Mouse (Mus musculus): ENCODE measurements around the gene Exoc8. TPM values are rescaled to one million over a fixed set of nuclear protein-coding genes. Genes with fewer than 3 reads are reported as not detected.
A peak's percentile ranks its signal among the peaks of the same experiment; 100 is the strongest.

The Exoc8 gene
- polyA plus RNA-seq (2012; rRNA removed) = 6.5 and 10.5 TPM in 2 replicates

DNA sequence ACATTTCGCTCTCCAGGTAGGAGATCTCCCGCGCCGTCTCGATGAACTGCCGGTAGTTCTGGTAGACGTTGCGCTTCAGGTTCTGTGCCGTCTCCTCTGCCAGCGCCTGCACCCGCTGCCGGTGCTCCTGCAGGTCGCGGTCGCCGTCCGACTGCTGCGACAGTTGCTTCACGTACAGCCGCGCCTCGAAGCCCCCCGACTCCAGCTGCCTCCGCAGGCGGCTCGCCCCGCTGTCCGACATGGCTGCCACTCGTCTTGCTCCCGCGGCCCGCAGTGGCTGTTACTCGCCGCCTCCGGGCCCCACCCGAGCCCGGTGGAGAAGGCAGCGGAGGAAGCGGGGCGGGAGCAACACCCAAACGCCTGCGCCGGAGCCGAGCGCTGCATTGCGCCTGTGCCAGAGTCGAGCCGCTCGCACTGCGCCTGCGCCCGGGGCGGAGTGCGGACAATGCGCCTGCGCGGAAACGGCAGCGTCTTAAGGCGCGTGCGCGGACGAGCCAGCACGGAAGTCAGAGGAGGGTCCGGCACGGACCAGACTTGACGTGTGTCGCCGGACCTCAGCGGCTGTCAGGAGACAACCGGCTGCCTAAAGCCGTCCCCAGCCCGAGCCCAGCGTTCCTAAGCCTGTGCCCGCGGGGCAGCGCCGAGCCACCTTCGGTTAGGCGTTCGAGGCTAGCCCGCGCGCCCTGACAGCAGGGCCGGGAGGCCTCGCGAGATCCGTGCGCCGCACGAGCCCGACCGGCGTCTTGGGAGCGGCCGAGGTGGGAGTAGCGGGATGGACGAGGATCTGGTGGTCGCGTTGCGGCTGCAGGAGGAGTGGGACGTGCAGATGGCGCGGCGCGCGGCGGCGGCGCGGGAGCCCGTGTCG lies at the start of gene Exoc8, which contains the start of gene Sprtn:
Exoc8 (minus strand) TSS at position 320 of the 865 bp plus-strand sequence.
Sprtn (plus strand) TSS at position 501 of the 865 bp plus-strand sequence.
- under 1% methylated on average over 114 of the region's 114 CpGs for WGBS
- no peaks in the 10 kb centered on the region for H3K27me3 ChIP-seq (ENCODE audit: control insufficient read depth, insufficient read depth, low read length)
- TF ChIP-seq POLR2A (IDR thresholded peaks at IDR 0.05; ENCODE audit: low read depth, low read length) = peak; percentile 83
- no peak for TF ChIP-seq CTCF (IDR thresholded peaks at IDR 0.05; ENCODE audit: extremely low read depth, insufficient read depth, insufficient read length, insufficient replicate concordance)
- peak within 1 kb of the TSS; percentile 86 for H3K27ac ChIP-seq (ENCODE audit: insufficient read depth, low read length)
- H3K4me3 ChIP-seq (ENCODE audit: extremely low read depth, insufficient read depth, insufficient read length) = peak within 1 kb of the TSS; percentile 99
- DNase-seq (ENCODE audit: low read depth in 1 of 2, low spot score in 2 of 2) = peak; percentile 87 to 96
- peaks cover 27% of the 10 kb centered on the region for H3K36me3 ChIP-seq (ENCODE audit: control insufficient read depth, insufficient read depth, low read length)
- peaks cover 7% of the 10 kb centered on the region; the same call in 1 of the 2 replicates for H3K4me1 ChIP-seq (ENCODE audit: control insufficient read depth, insufficient read depth, insufficient read length)

- Histone ChIP-seq H3K4me1 (ENCODE audit: control insufficient read depth, insufficient read depth, insufficient read length) (no peaks in the 10 kb centered on the region; the same call in 1 of the 2 replicates), H3K4me3 (ENCODE audit: extremely low read depth, insufficient read depth, insufficient read length) (no peak overlapping the region), H3K27ac (ENCODE audit: insufficient read depth, low read length) (no peak overlapping the region), H3K36me3 (ENCODE audit: control insufficient read depth, insufficient read depth, low read length) (no peaks in the 10 kb centered on the region), H3K27me3 (ENCODE audit: control insufficient read depth, insufficient read depth, low read length) (no peaks in the 10 kb centered on the region)
- WGBS = 87% methylated on average over 7 of the region's 7 CpGs
- DNase-seq (ENCODE audit: low read depth in 1 of 2, low spot score in 2 of 2) = no peak
- no peak for TF ChIP-seq CTCF (IDR thresholded peaks at IDR 0.05; ENCODE audit: extremely low read depth, insufficient read depth, insufficient read length, insufficient replicate concordance)
- no peak for TF ChIP-seq POLR2A (IDR thresholded peaks at IDR 0.05; ENCODE audit: low read depth, low read length)
Observed at GRCm38 (mm10) chr8:124944406-124944805, 46.9 kb upstream of the Exoc8 start.

GRCm38 (mm10) chr8:124943801-124944200 lies 46.3 kb upstream of the Exoc8 start:
- 94% methylated on average over 6 of the region's 6 CpGs for WGBS
- Histone ChIP-seq H3K27me3 (ENCODE audit: control insufficient read depth, insufficient read depth, low read length) (no peaks in the 10 kb centered on the region), H3K4me1 (ENCODE audit: control insufficient read depth, insufficient read depth, insufficient read length) (no peaks in the 10 kb centered on the region; the same call in 1 of the 2 replicates), H3K27ac (ENCODE audit: insufficient read depth, low read length) (no peak overlapping the region), H3K36me3 (ENCODE audit: control insufficient read depth, insufficient read depth, low read length) (no peaks in the 10 kb centered on the region), H3K4me3 (ENCODE audit: extremely low read depth, insufficient read depth, insufficient read length) (no peak overlapping the region)
- no peak for TF ChIP-seq CTCF (IDR thresholded peaks at IDR 0.05; ENCODE audit: extremely low read depth, insufficient read depth, insufficient read length, insufficient replicate concordance)
- no peak for TF ChIP-seq POLR2A (IDR thresholded peaks at IDR 0.05; ENCODE audit: low read depth, low read length)
- no peak for DNase-seq (ENCODE audit: low read depth in 1 of 2, low spot score in 2 of 2)

- Histone ChIP-seq H3K27ac (ENCODE audit: insufficient read depth, low read length) (no peak overlapping the region), H3K27me3 (ENCODE audit: control insufficient read depth, insufficient read depth, low read length) (no peaks in the 10 kb centered on the region), H3K4me1 (ENCODE audit: control insufficient read depth, insufficient read depth, insufficient read length) (no peaks in the 10 kb centered on the region; the same call in 1 of the 2 replicates), H3K36me3 (ENCODE audit: control insufficient read depth, insufficient read depth, low read length) (no peaks in the 10 kb centered on the region), H3K4me3 (ENCODE audit: extremely low read depth, insufficient read depth, insufficient read length) (no peak overlapping the region)
- WGBS = 86% methylated on average over 4 of the region's 4 CpGs
- no peak for DNase-seq (ENCODE audit: low read depth in 1 of 2, low spot score in 2 of 2)
- TF ChIP-seq POLR2A (IDR thresholded peaks at IDR 0.05; ENCODE audit: low read depth, low read length) = no peak
- TF ChIP-seq CTCF (IDR thresholded peaks at IDR 0.05; ENCODE audit: extremely low read depth, insufficient read depth, insufficient read length, insufficient replicate concordance) = no peak
Observed at GRCm38 (mm10) chr8:124937293-124937692, 39.8 kb upstream of the Exoc8 start.

DNA sequence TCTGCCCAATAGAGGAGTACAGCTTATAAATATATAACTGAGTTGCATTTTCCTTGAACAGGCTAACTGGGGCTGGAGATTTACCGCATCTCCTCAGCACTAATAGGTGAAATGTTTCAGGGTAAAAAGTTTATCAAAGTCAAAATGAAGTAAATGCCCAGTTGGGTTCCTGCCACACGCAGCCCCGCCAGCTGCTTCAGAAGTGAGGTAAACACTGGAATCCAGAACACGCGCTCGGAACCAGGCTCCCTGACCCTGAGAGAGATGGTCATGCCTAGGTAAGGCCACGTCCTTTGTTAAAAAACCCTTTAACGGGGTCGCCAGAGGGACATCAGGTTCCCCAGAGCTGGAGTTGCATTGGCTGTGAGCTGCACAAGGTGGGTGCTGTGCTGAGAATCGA lies 39.2 kb upstream of the Exoc8 start:
- TF ChIP-seq CTCF (IDR thresholded peaks at IDR 0.05; ENCODE audit: extremely low read depth, insufficient read depth, insufficient read length, insufficient replicate concordance) (no peak), POLR2A (IDR thresholded peaks at IDR 0.05; ENCODE audit: low read depth, low read length) (no peak)
- Histone ChIP-seq H3K4me3 (ENCODE audit: extremely low read depth, insufficient read depth, insufficient read length) (no peak overlapping the region), H3K27me3 (ENCODE audit: control insufficient read depth, insufficient read depth, low read length) (no peaks in the 10 kb centered on the region), H3K27ac (ENCODE audit: insufficient read depth, low read length) (no peak overlapping the region), H3K36me3 (ENCODE audit: control insufficient read depth, insufficient read depth, low read length) (no peaks in the 10 kb centered on the region), H3K4me1 (ENCODE audit: control insufficient read depth, insufficient read depth, insufficient read length) (no peaks in the 10 kb centered on the region; the same call in 1 of the 2 replicates)
- no peak for DNase-seq (ENCODE audit: low read depth in 1 of 2, low spot score in 2 of 2)
- 94% methylated on average over 10 of the region's 10 CpGs for whole genome bisulfite sequencing

DNA sequence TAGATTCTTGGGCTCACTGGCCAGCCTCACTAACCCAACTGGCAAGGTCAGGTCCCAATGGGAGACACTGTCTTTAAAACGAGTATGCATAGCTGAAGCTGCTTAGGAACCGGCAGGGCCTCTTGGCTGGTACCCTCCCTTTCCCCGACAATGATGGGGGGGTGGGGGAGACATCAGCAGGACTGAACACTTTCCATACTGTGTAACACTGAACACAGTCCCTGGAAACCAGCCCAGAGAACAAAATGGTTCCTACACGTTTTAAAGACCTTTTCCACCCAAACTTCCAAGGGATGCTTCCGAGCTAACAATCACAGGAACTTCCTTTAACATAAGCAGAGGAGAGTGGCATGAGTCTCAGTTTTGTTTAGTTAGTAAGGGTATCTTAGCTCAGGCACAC lies 37.6 kb upstream of the Exoc8 start:
- H3K27ac ChIP-seq (ENCODE audit: insufficient read depth, low read length) = no peak overlapping the region
- no peak for DNase-seq (ENCODE audit: low read depth in 1 of 2, low spot score in 2 of 2)
- no peak overlapping the region for H3K4me3 ChIP-seq (ENCODE audit: extremely low read depth, insufficient read depth, insufficient read length)
- TF ChIP-seq POLR2A (IDR thresholded peaks at IDR 0.05; ENCODE audit: low read depth, low read length) (no peak), CTCF (IDR thresholded peaks at IDR 0.05; ENCODE audit: extremely low read depth, insufficient read depth, insufficient read length, insufficient replicate concordance) (no peak)
- H3K27me3 ChIP-seq (ENCODE audit: control insufficient read depth, insufficient read depth, low read length) = no peaks in the 10 kb centered on the region
- 91% methylated on average over 5 of the region's 5 CpGs for WGBS
- no peaks in the 10 kb centered on the region; the same call in 1 of the 2 replicates for H3K4me1 ChIP-seq (ENCODE audit: control insufficient read depth, insufficient read depth, insufficient read length)
- H3K36me3 ChIP-seq (ENCODE audit: control insufficient read depth, insufficient read depth, low read length) = no peaks in the 10 kb centered on the region

- TF ChIP-seq POLR2A (IDR thresholded peaks at IDR 0.05; ENCODE audit: low read depth, low read length) = no peak
- TF ChIP-seq CTCF (IDR thresholded peaks at IDR 0.05; ENCODE audit: extremely low read depth, insufficient read depth, insufficient read length, insufficient replicate concordance) = no peak
- H3K27ac ChIP-seq (ENCODE audit: insufficient read depth, low read length) = no peak overlapping the region
- peaks cover 3% of the 10 kb centered on the region; the same call in 1 of the 2 replicates for H3K4me1 ChIP-seq (ENCODE audit: control insufficient read depth, insufficient read depth, insufficient read length)
- H3K4me3 ChIP-seq (ENCODE audit: extremely low read depth, insufficient read depth, insufficient read length) = no peak overlapping the region
- H3K36me3 ChIP-seq (ENCODE audit: control insufficient read depth, insufficient read depth, low read length) = no peaks in the 10 kb centered on the region
- H3K27me3 ChIP-seq (ENCODE audit: control insufficient read depth, insufficient read depth, low read length) = no peaks in the 10 kb centered on the region
- no peak for DNase-seq (ENCODE audit: low read depth in 1 of 2, low spot score in 2 of 2)
- 42% methylated on average over 3 of the region's 3 CpGs for WGBS
Observed at GRCm38 (mm10) chr8:124932435-124932834, 34.9 kb upstream of the Exoc8 start.

All from spleen, adult 2 months (tissue).